Mouse (Mus musculus) liver, adult 2 months (tissue): ENCODE data around the gene Ltbp2. TPM values are rescaled to one million over a fixed set of nuclear protein-coding genes. Genes with fewer than 3 reads are reported as not detected.

Source experiments
- DNase-seq: peaks from one replicate; pipeline ENCODE4 v3.0.0-alpha.2; 2011; ENCODE audit warnings: low read depth, low spot score; ENCODE audit errors: extremely low read depth
- H3K27ac ChIP-seq: fragments of 200-500 bp; replicated peaks from 2 replicates; pipeline ENCODE4 v1.5.1; 2012; ENCODE audit warnings: low read depth, mild to moderate bottlenecking, control low read depth, inconsistent platforms, low read length; ENCODE audit not compliant: insufficient read depth
- H3K27me3 ChIP-seq: fragments of 200-500 bp; 2 replicates; pipeline ENCODE4 v1.6.1; 2012; ENCODE audit warnings: mild to moderate bottlenecking, moderate library complexity, low read length, inconsistent platforms; ENCODE audit not compliant: control insufficient read depth, insufficient read depth
- H3K36me3 ChIP-seq: fragments of 200-500 bp; 2 replicates; pipeline ENCODE4 v1.6.1; 2012; ENCODE audit warnings: low read length, inconsistent platforms; ENCODE audit not compliant: control insufficient read depth, insufficient read depth
- H3K4me1 ChIP-seq: fragments of 200-500 bp; 2 replicates; pipeline ENCODE4 v1.6.1; 2011; ENCODE audit warnings: low read length; ENCODE audit not compliant: control insufficient read depth, insufficient read depth
- H3K4me3 ChIP-seq: fragments of 200-500 bp; 2 replicates; pipeline ENCODE4 v1.5.1; 2011; ENCODE audit warnings: low read depth, mild to moderate bottlenecking, control low read depth, low read length, moderate library complexity; ENCODE audit not compliant: insufficient read depth
- H3K79me2 ChIP-seq: fragments of 200-500 bp; 2 replicates; pipeline ENCODE4 v1.6.1; 2012; ENCODE audit warnings: inconsistent platforms, mild to moderate bottlenecking, low read length, moderate library complexity; ENCODE audit not compliant: control insufficient read depth, insufficient read depth
- H3K9ac ChIP-seq: fragments of 200-500 bp; 2 replicates; pipeline ENCODE4 v1.6.1; 2012; ENCODE audit warnings: low read depth, mild to moderate bottlenecking, control low read depth, inconsistent platforms, low read length
- CTCF ChIP-seq: fragments of 200-500 bp; IDR thresholded peaks from 2 replicates; pipeline ENCODE4 v1.5.1; 2011; ENCODE audit warnings: low read depth, low read length, control low read depth
- POLR2A ChIP-seq: fragments of 200-500 bp; IDR thresholded peaks from 2 replicates; pipeline ENCODE4 v1.6.1; 2011; ENCODE audit warnings: low read length, control low read depth; ENCODE audit not compliant: insufficient read depth; ENCODE audit errors: extremely low read depth
- WGBS: fragments of 180-500 bp; shearing (Covaris S2); methylation state at CpG from one replicate; pipeline ENCODE4 v1.1.7; 2018; 5-methylcytosine and 5-hydroxymethylcytosine counted together
- polyA plus RNA-seq: library from polyadenylated mRNA; depleted of rRNA; stranded (reverse); fragments of >200 nt; gene quantifications from 2 replicates; pipeline ENCODE4 v1.2.3, GENCODE M21; 2012
- total RNA-seq: library from RNA; depleted of rRNA; stranded (reverse); fragments of >200 nt; gene quantifications from 2 replicates; pipeline ENCODE4 v1.2.3, GENCODE M21; 2014

Gene Ltbp2
- total and polyA plus RNA-seq, 2 experiments: 0.65 to 1.7 TPM

- no peak for DNase-seq
- Histone ChIP-seq H3K79me2 (no peaks in the 10 kb centered on the region), H3K4me1 (no peaks in the 10 kb centered on the region), H3K27ac (no peak overlapping the region), H3K36me3 (no peaks in the 10 kb centered on the region), H3K4me3 (no peak overlapping the region), H3K27me3 (no peaks in the 10 kb centered on the region), H3K9ac (no peak overlapping the region)
- no peak for TF ChIP-seq CTCF
- TF ChIP-seq POLR2A: no peak
- 69% methylated on average over 17 of the region's 17 CpGs for WGBS
Measured at GRCm38 (mm10) chr12:84858149-84859113, 17.9 kb downstream of the Ltbp2 start.

- no peaks in the 10 kb centered on the region for H3K4me1 ChIP-seq
- H3K9ac ChIP-seq: no peak overlapping the region
- no peak overlapping the region for H3K4me3 ChIP-seq
- TF ChIP-seq POLR2A: no peak
- H3K36me3 ChIP-seq: no peaks in the 10 kb centered on the region
- H3K27me3 ChIP-seq: no peaks in the 10 kb centered on the region
- no peaks in the 10 kb centered on the region for H3K79me2 ChIP-seq
- H3K27ac ChIP-seq: no peak overlapping the region
- DNase-seq: no peak
- 70% methylated on average over 4 of the region's 4 CpGs for WGBS
Measured at GRCm38 (mm10) chr12:84857706-84858105, 18.6 kb downstream of the Ltbp2 start.

- Histone ChIP-seq H3K36me3 (no peaks in the 10 kb centered on the region), H3K79me2 (no peaks in the 10 kb centered on the region), H3K27me3 (no peaks in the 10 kb centered on the region), H3K4me3 (no peak overlapping the region), H3K4me1 (no peaks in the 10 kb centered on the region), H3K9ac (no peak overlapping the region), H3K27ac (no peak overlapping the region)
- no peak for DNase-seq
- 82% methylated on average over 8 of the region's 8 CpGs for WGBS
- TF ChIP-seq POLR2A (no peak), CTCF (no peak)
Measured at GRCm38 (mm10) chr12:84856532-84856931, 19.8 kb downstream of the Ltbp2 start.

- Histone ChIP-seq H3K36me3 (no peaks in the 10 kb centered on the region), H3K4me1 (no peaks in the 10 kb centered on the region), H3K9ac (no peak overlapping the region), H3K79me2 (no peaks in the 10 kb centered on the region), H3K4me3 (no peak overlapping the region), H3K27ac (no peak overlapping the region), H3K27me3 (no peaks in the 10 kb centered on the region)
- TF ChIP-seq CTCF: no peak
- TF ChIP-seq POLR2A: no peak
- DNase-seq: peak; percentile 3
- 82% methylated on average over 4 of the region's 4 CpGs for WGBS
Measured at GRCm38 (mm10) chr12:84855084-84855625, 21.2 kb downstream of the Ltbp2 start.

- DNase-seq: no peak
Measured at GRCm38 (mm10) chr12:84854392-84855033, 21.8 kb downstream of the Ltbp2 start.

More at GRCm38 (mm10) chr12:84854392-84855033, 21.8 kb downstream of the Ltbp2 start:
- 87% methylated on average over 4 of the region's 4 CpGs for WGBS
- no peak overlapping the region for H3K4me3 ChIP-seq
- H3K27ac ChIP-seq: no peak overlapping the region
- no peaks in the 10 kb centered on the region for H3K27me3 ChIP-seq
- no peaks in the 10 kb centered on the region for H3K79me2 ChIP-seq
- TF ChIP-seq POLR2A (no peak), CTCF (no peak)
- no peak overlapping the region for H3K9ac ChIP-seq
- no peaks in the 10 kb centered on the region for H3K4me1 ChIP-seq
- H3K36me3 ChIP-seq: no peaks in the 10 kb centered on the region
